Mouse (Mus musculus) neural tube, embryonic 12.5 days (tissue): ENCODE measurements around the gene Pkp1. TPM values are rescaled to one million over a fixed set of nuclear protein-coding genes. Genes with fewer than 3 reads are reported as not detected.
A peak's percentile ranks its signal among the peaks of the same experiment; 100 is the strongest.

ENCODE experiments used
- ATAC-seq: fragments of 200-750 bp; cut with Nextera tagmentation; 2 replicates; pipeline ENCODE4 v1.8.0; 2017; ENCODE audit warnings: low read depth, mild to moderate bottlenecking, moderate TSS enrichment, moderate library complexity; ENCODE audit not compliant: low FRiP score
- H3K27ac ChIP-seq: fragments of 300-500 bp; sonication (generic); 2 replicates; pipeline ENCODE4 v1.5.1; 2016
- H3K27me3 ChIP-seq: fragments of 300-500 bp; sonication (generic); replicated peaks from 2 replicates; pipeline ENCODE4 v1.6.1; 2016; ENCODE audit warnings: mild to moderate bottlenecking
- H3K36me3 ChIP-seq: fragments of 300-500 bp; sonication (generic); 2 replicates; pipeline ENCODE4 v1.6.1; 2016; ENCODE audit warnings: mild to moderate bottlenecking
- H3K4me1 ChIP-seq: fragments of 300-500 bp; sonication (generic); 2 replicates; pipeline ENCODE4 v1.6.1; 2016
- H3K4me2 ChIP-seq: fragments of 300-500 bp; sonication (generic); replicated peaks from 2 replicates; pipeline ENCODE4 v1.6.1; 2016; ENCODE audit warnings: mild to moderate bottlenecking
- H3K4me3 ChIP-seq: fragments of 300-500 bp; sonication (generic); 2 replicates; pipeline ENCODE4 v1.5.1; 2016
- H3K9ac ChIP-seq: fragments of 300-500 bp; sonication (generic); 2 replicates; pipeline ENCODE4 v1.6.1; 2016; ENCODE audit warnings: mild to moderate bottlenecking
- H3K9me3 ChIP-seq: fragments of 300-500 bp; sonication (generic); 2 replicates; pipeline ENCODE4 v1.6.1; 2016; ENCODE audit warnings: mild to moderate bottlenecking
- WGBS: fragments of 180-500 bp; shearing (Covaris S2); methylation state at CpG from one replicate; pipeline ENCODE4 v1.1.7; 2016; 5-methylcytosine and 5-hydroxymethylcytosine counted together
- polyA plus RNA-seq: library from polyadenylated mRNA; unstranded; fragments of >200 nt; fragmentation: Nextera tagmentation; extraction: Ambion mirVana; gene quantifications from 2 replicates; pipeline ENCODE4 v1.2.1, GENCODE M21; 2016

The Pkp1 gene
- polyA plus RNA-seq, 1 experiment from 2014 or later, result 0.25 TPM

DNA sequence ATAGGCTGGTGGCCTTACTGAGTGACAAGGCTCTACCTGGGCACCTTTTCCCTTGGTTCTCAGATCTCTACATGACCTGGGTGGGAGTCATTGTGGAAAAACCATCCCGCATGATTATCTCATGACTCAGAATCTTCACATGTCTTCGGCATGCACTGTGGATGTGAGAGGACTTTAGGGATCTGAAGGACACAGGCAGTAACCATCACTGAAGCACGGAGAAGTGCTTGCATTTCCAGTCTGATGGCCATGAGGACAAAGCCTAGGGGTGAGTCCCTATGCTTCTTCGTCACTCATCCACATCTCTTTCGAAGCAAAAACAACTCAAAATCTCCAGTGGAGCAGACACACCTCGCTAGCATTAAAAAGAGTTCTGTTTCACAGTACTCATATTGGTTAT is 19.7 kb downstream of the Pkp1 start:
- ATAC-seq, result no peak

DNA sequence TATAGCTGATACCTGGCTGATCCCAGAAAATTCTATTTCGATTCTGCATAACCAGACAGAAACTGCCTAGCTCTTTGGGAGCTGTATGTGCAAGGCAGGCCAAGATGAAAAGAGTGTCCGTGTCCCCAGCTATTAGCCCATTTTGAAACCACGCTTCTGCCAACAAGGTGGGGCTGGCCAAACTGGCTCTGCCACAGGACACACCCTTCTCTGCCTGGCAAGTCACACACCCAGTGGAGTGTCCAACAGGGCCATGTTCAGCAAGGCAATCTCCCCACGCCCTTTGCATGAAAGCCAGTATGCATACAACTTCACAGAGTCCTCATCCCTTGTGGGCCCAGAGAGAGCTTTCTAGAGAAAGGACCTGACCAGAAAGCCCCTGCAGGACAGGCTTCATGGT is 23.6 kb downstream of the Pkp1 start:
- Histone ChIP-seq H3K9me3 (no peaks in the 10 kb centered on the region), H3K27ac (no peak overlapping the region), H3K27me3 (no peaks in the 10 kb centered on the region), H3K4me1 (no peaks in the 10 kb centered on the region), H3K4me2 (no peak overlapping the region), H3K36me3 (no peaks in the 10 kb centered on the region), H3K9ac (no peak overlapping the region), H3K4me3 (no peak overlapping the region)
- no peak for ATAC-seq
- WGBS, result 91% methylated on average over 4 of the region's 4 CpGs

More for the DNA sequence above, 19.7 kb downstream of the Pkp1 start:
- 92% methylated on average over 6 of the region's 6 CpGs for WGBS
- no peak overlapping the region for H3K4me3 ChIP-seq
- no peaks in the 10 kb centered on the region for H3K9me3 ChIP-seq
- no peaks in the 10 kb centered on the region for H3K4me1 ChIP-seq
- no peaks in the 10 kb centered on the region for H3K27me3 ChIP-seq
- H3K4me2 ChIP-seq, result no peak overlapping the region
- H3K36me3 ChIP-seq, result no peaks in the 10 kb centered on the region
- H3K9ac ChIP-seq, result no peak overlapping the region
- no peak overlapping the region for H3K27ac ChIP-seq

DNA sequence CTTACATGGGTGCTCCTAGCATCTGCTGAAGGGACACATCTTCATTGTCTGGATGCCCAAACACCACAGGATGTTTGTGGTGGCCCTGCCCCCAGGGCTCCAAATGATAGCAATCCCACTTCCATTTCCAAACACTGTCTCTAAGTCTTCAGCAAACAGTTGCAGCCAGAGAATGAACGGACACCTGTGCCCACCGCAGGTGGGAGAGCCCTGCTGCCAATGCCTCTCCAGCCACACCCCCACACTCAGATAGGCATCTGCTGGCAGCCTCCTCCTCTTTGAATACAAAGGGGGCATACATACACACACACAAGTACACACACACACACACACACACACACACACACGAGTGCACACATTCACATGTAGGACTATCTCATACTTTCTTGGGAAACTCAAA is 25.6 kb downstream of the Pkp1 start:
- Histone ChIP-seq H3K4me2 (no peak overlapping the region), H3K36me3 (no peaks in the 10 kb centered on the region), H3K4me1 (no peaks in the 10 kb centered on the region), H3K9ac (no peak overlapping the region), H3K9me3 (no peaks in the 10 kb centered on the region), H3K27me3 (no peaks in the 10 kb centered on the region), H3K4me3 (no peak overlapping the region), H3K27ac (no peak overlapping the region)
- no peak for ATAC-seq
- whole genome bisulfite sequencing, result 92% methylated on average over 3 of the region's 3 CpGs

DNA sequence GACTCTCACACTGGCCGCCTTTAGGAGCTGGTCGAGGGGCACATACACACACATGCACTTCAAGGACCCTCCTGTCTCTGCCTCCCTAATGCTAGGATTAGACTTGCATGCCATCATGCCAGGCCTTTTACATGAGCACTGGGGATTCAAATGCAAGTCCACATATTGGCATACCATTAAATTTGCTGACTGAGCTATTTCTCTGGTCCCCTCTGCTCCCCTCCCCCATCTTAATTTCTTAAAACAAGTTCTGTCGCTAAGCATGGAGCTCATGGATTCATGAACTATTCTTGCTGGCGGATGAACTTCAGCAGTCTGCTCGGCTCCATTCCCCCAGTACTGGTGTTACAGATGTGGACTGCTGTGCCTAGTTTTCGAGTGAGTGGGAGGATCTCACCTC is 26.2 kb downstream of the Pkp1 start:
- H3K27me3 ChIP-seq, result no peaks in the 10 kb centered on the region
- H3K9me3 ChIP-seq, result no peaks in the 10 kb centered on the region
- no peaks in the 10 kb centered on the region for H3K36me3 ChIP-seq
- 85% methylated on average over 6 of the region's 6 CpGs for WGBS
- no peaks in the 10 kb centered on the region for H3K4me1 ChIP-seq
- H3K4me3 ChIP-seq, result no peak overlapping the region
- no peak overlapping the region for H3K27ac ChIP-seq
- no peak for ATAC-seq
- no peak overlapping the region for H3K4me2 ChIP-seq
- H3K9ac ChIP-seq, result no peak overlapping the region

GRCm38 (mm10) chr1:135892233-135892632 is 26.8 kb downstream of the Pkp1 start:
- Histone ChIP-seq H3K9me3 (no peaks in the 10 kb centered on the region), H3K27ac (no peak overlapping the region), H3K27me3 (no peaks in the 10 kb centered on the region), H3K36me3 (no peaks in the 10 kb centered on the region), H3K9ac (no peak overlapping the region), H3K4me3 (no peak overlapping the region), H3K4me1 (no peaks in the 10 kb centered on the region), H3K4me2 (no peak overlapping the region)
- no peak for ATAC-seq
- WGBS, result 69% methylated on average over 6 of the region's 6 CpGs

GRCm38 (mm10) chr1:135891424-135892216 is 27.4 kb downstream of the Pkp1 start:
- Histone ChIP-seq H3K9ac (no peak overlapping the region), H3K9me3 (no peaks in the 10 kb centered on the region), H3K4me1 (no peaks in the 10 kb centered on the region), H3K27me3 (no peaks in the 10 kb centered on the region), H3K36me3 (no peaks in the 10 kb centered on the region), H3K4me3 (no peak overlapping the region), H3K27ac (no peak overlapping the region), H3K4me2 (no peak overlapping the region)
- ATAC-seq, result no peak
- 84% methylated on average over 11 of the region's 11 CpGs for WGBS

DNA sequence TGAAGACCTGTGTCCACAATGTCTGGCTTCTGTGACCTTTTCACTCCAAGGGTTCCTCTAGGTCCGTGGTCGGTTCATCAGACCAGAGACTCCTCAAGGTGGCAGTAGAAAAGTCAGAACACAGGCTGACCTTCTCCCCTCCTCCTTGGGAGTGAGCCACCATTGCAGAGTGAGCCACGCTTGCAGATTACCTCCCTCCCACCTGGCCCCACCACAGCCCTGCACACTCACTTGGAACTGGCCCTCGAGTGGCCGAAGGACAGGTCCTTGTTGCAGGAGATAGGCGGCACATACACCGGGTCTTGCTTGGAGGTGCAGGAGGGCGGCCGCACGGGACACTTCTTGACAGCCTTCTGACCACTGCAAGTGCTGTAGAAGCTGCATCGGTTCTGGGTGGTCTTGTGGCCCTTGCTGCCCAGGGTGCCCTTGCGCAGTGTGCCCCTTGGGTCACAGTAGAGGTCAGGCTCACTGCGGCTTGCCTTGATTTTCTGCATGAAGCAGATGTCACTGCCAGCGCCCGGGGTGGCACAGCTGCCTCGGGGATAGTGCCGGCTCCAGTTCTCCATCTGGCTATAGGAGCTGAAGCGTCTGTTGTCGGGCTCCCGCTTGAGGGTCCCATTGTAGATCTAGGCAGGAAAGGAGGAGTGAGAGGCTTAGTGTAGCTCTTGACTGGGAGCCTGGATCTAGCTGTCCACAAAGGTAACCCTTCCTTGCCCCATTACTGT is 29.4 kb downstream of the Pkp1 start:
- no peak overlapping the region for H3K4me3 ChIP-seq
- no peak overlapping the region for H3K4me2 ChIP-seq
- H3K27me3 ChIP-seq, result no peaks in the 10 kb centered on the region
- H3K36me3 ChIP-seq, result no peaks in the 10 kb centered on the region
- H3K4me1 ChIP-seq, result no peaks in the 10 kb centered on the region
- no peak for ATAC-seq
- H3K27ac ChIP-seq, result no peak overlapping the region
- 80% methylated on average over 20 of the region's 20 CpGs for WGBS
- no peaks in the 10 kb centered on the region for H3K9me3 ChIP-seq
- no peak overlapping the region for H3K9ac ChIP-seq

- H3K27ac ChIP-seq, result no peak overlapping the region
- H3K4me3 ChIP-seq, result no peak overlapping the region
- H3K9me3 ChIP-seq, result no peaks in the 10 kb centered on the region
- H3K36me3 ChIP-seq, result no peaks in the 10 kb centered on the region
- 72% methylated on average over 10 of the region's 10 CpGs for WGBS
- no peak for ATAC-seq
- no peaks in the 10 kb centered on the region for H3K4me1 ChIP-seq
- no peak overlapping the region for H3K4me2 ChIP-seq
- no peak overlapping the region for H3K9ac ChIP-seq
- no peaks in the 10 kb centered on the region for H3K27me3 ChIP-seq
These were observed 36.5 kb downstream of the Pkp1 start for GRCm38 (mm10) chr1:135882385-135883109.

- Histone ChIP-seq H3K27me3 (no peaks in the 10 kb centered on the region), H3K4me1 (no peaks in the 10 kb centered on the region), H3K36me3 (no peaks in the 10 kb centered on the region), H3K9ac (no peak overlapping the region), H3K4me2 (no peak overlapping the region), H3K27ac (no peak overlapping the region), H3K9me3 (no peaks in the 10 kb centered on the region), H3K4me3 (no peak overlapping the region)
- no peak for ATAC-seq
- 70% methylated on average over 2 of the region's 2 CpGs for WGBS
These were observed 41.8 kb downstream of the Pkp1 start for GRCm38 (mm10) chr1:135877248-135877647.

GRCm38 (mm10) chr1:135872991-135873390 is 46.0 kb downstream of the Pkp1 start:
- no peak overlapping the region for H3K9ac ChIP-seq
- H3K4me1 ChIP-seq, result no peaks in the 10 kb centered on the region
- H3K27ac ChIP-seq, result no peak overlapping the region
- no peak for ATAC-seq
- no peaks in the 10 kb centered on the region for H3K27me3 ChIP-seq
- no peaks in the 10 kb centered on the region for H3K9me3 ChIP-seq
- H3K36me3 ChIP-seq, result no peaks in the 10 kb centered on the region
- H3K4me2 ChIP-seq, result no peak overlapping the region
- 91% methylated on average over 4 of the region's 4 CpGs for WGBS
- H3K4me3 ChIP-seq, result no peak overlapping the region

- no peak for ATAC-seq
- no peaks in the 10 kb centered on the region for H3K36me3 ChIP-seq
- H3K4me1 ChIP-seq, result no peaks in the 10 kb centered on the region
- no peak overlapping the region for H3K27ac ChIP-seq
- H3K9me3 ChIP-seq, result no peaks in the 10 kb centered on the region
- no peak overlapping the region for H3K9ac ChIP-seq
- H3K27me3 ChIP-seq, result no peaks in the 10 kb centered on the region; the same call in 1 of the 2 replicates
- H3K4me3 ChIP-seq, result no peak overlapping the region
- H3K4me2 ChIP-seq, result no peak overlapping the region
- WGBS, result 88% methylated on average over 6 of the region's 6 CpGs
These were observed 50.4 kb downstream of the Pkp1 start for GRCm38 (mm10) chr1:135868570-135868969.

GRCm38 (mm10) chr1:135865518-135866194 is 53.4 kb downstream of the Pkp1 start:
- Histone ChIP-seq H3K27me3 (no peaks in the 10 kb centered on the region; the same call in 1 of the 2 replicates), H3K4me1 (no peaks in the 10 kb centered on the region), H3K4me2 (no peak overlapping the region), H3K4me3 (no peak overlapping the region), H3K9me3 (no peaks in the 10 kb centered on the region), H3K27ac (no peak overlapping the region), H3K36me3 (no peaks in the 10 kb centered on the region), H3K9ac (no peak overlapping the region)
- 53% methylated on average over 19 of the region's 19 CpGs for WGBS
- ATAC-seq, result peak; percentile 80; the same call in 1 of the 2 replicates
